Mouse (Mus musculus): ENCODE data around the gene Kalrn.

Gene Kalrn

GRCm38 (mm10) chr16:33947664-33948571 lies 625.4 kb downstream of the Kalrn start:
- no peak for TF ChIP-seq GATA4 (IDR thresholded peaks at IDR 0.05; ENCODE audit: insufficient replicate concordance, low read length)

- TF ChIP-seq GATA4 (IDR thresholded peaks at IDR 0.05; ENCODE audit: insufficient replicate concordance, low read length) = no peak
Observed at GRCm38 (mm10) chr16:33946021-33946420, 627.3 kb downstream of the Kalrn start.

GRCm38 (mm10) chr16:33944772-33945171 lies 628.6 kb downstream of the Kalrn start:
- TF ChIP-seq GATA4 (IDR thresholded peaks at IDR 0.05; ENCODE audit: insufficient replicate concordance, low read length) = no peak

- no peak for TF ChIP-seq GATA4 (IDR thresholded peaks at IDR 0.05; ENCODE audit: insufficient replicate concordance, low read length)
Observed at GRCm38 (mm10) chr16:33944126-33944525, 629.2 kb downstream of the Kalrn start.

GRCm38 (mm10) chr16:33943388-33943787 lies 629.9 kb downstream of the Kalrn start:
- no peak for TF ChIP-seq GATA4 (IDR thresholded peaks at IDR 0.05; ENCODE audit: insufficient replicate concordance, low read length)

GRCm38 (mm10) chr16:33942341-33942740 lies 631.0 kb downstream of the Kalrn start:
- no peak; the same call in 1 of the 2 replicates for TF ChIP-seq GATA4 (IDR thresholded peaks at IDR 0.05; ENCODE audit: insufficient replicate concordance, low read length)

GRCm38 (mm10) chr16:33941271-33941781 lies 632.0 kb downstream of the Kalrn start:
- peak; percentile 25; the same call in 1 of the 2 replicates for TF ChIP-seq GATA4 (IDR thresholded peaks at IDR 0.05; ENCODE audit: insufficient replicate concordance, low read length)

- TF ChIP-seq GATA4 (IDR thresholded peaks at IDR 0.05; ENCODE audit: insufficient replicate concordance, low read length) = no peak
Observed at GRCm38 (mm10) chr16:33940095-33940494, 633.2 kb downstream of the Kalrn start.

GRCm38 (mm10) chr16:33939636-33940035 lies 633.7 kb downstream of the Kalrn start:
- no peak for TF ChIP-seq GATA4 (IDR thresholded peaks at IDR 0.05; ENCODE audit: insufficient replicate concordance, low read length)

- TF ChIP-seq GATA4 (IDR thresholded peaks at IDR 0.05; ENCODE audit: insufficient replicate concordance, low read length) = no peak
Observed at GRCm38 (mm10) chr16:33939133-33939531, 634.2 kb downstream of the Kalrn start.

- TF ChIP-seq GATA4 (IDR thresholded peaks at IDR 0.05; ENCODE audit: insufficient replicate concordance, low read length) = no peak
Observed at GRCm38 (mm10) chr16:33938311-33939132, 634.8 kb downstream of the Kalrn start.

GRCm38 (mm10) chr16:33937567-33937966 lies 635.8 kb downstream of the Kalrn start:
- TF ChIP-seq GATA4 (IDR thresholded peaks at IDR 0.05; ENCODE audit: insufficient replicate concordance, low read length) = peak; percentile 16; the same call in 1 of the 2 replicates

- TF ChIP-seq GATA4 (IDR thresholded peaks at IDR 0.05; ENCODE audit: insufficient replicate concordance, low read length) = no peak
Observed at GRCm38 (mm10) chr16:33936885-33937284, 636.4 kb downstream of the Kalrn start.

- no peak for TF ChIP-seq GATA4 (IDR thresholded peaks at IDR 0.05; ENCODE audit: insufficient replicate concordance, low read length)
Observed at GRCm38 (mm10) chr16:33935407-33935785, 637.9 kb downstream of the Kalrn start.

GRCm38 (mm10) chr16:33934701-33935406 lies 638.5 kb downstream of the Kalrn start:
- TF ChIP-seq GATA4 (IDR thresholded peaks at IDR 0.05; ENCODE audit: insufficient replicate concordance, low read length) = no peak

Data from liver, adult (tissue).